Mouse (Mus musculus): ENCODE measurements around the gene Nprl3. TPM values are rescaled to one million over a fixed set of nuclear protein-coding genes. Genes with fewer than 3 reads are reported as not detected.
A peak's percentile ranks its signal among the peaks of the same experiment; 100 is the strongest.

The Nprl3 gene
- total and polyA plus RNA-seq, 2 experiments from 2014 or later = 29.9 to 64.1 TPM

- H3K9me3 ChIP-seq (replicated peaks; ENCODE audit: control insufficient read depth, low read length) = no peaks in the 10 kb centered on the region
- no peaks in the 10 kb centered on the region for H3K36me3 ChIP-seq (replicated peaks; ENCODE audit: control insufficient read depth, insufficient read depth, low read length)
- TF ChIP-seq CTCF (IDR thresholded peaks at IDR 0.05; ENCODE audit: low read depth) = no peak
- TF ChIP-seq EP300 (IDR thresholded peaks at IDR 0.05; ENCODE audit: low read depth) = no peak
- no peak for ATAC-seq (ENCODE audit: insufficient read depth, low read depth)
- H3K27ac ChIP-seq (ENCODE audit: low read depth) = no peak overlapping the region
- WGBS = 42% methylated on average over 4 of the region's 4 CpGs
- H3K9ac ChIP-seq (replicated peaks; ENCODE audit: low read depth, low read length) = no peak overlapping the region
- H3K4me2 ChIP-seq (ENCODE audit: low read depth, low read length) = no peak overlapping the region
- H3K27me3 ChIP-seq (ENCODE audit: control insufficient read depth, insufficient read depth, low read length) = 0 out of 2 replicates have a peak, but pooled peaks cover 7% of the 10 kb centered on the region
- peaks cover 4% of the 10 kb centered on the region; the same call in 1 of the 2 replicates for H3K4me1 ChIP-seq (ENCODE audit: control insufficient read depth, insufficient read depth)
- no peak for DNase-seq (ENCODE audit: low spot score)
- H3K4me3 ChIP-seq (ENCODE audit: low read depth, low read length) = no peak overlapping the region
Observed at GRCm38 (mm10) chr11:32271178-32271577, 3.7 kb upstream of the Nprl3 start.

- H3K36me3 ChIP-seq (replicated peaks; ENCODE audit: control insufficient read depth, insufficient read depth, low read length) = no peaks in the 10 kb centered on the region
- ATAC-seq (ENCODE audit: insufficient read depth, low read depth) (no peak), DNase-seq (ENCODE audit: low spot score) (no peak)
- H3K9me3 ChIP-seq (replicated peaks; ENCODE audit: control insufficient read depth, low read length) = no peaks in the 10 kb centered on the region
- H3K9ac ChIP-seq (replicated peaks; ENCODE audit: low read depth, low read length) = no peak overlapping the region
- WGBS = 50% methylated on average over 5 of the region's 5 CpGs
- no peak overlapping the region for H3K4me2 ChIP-seq (ENCODE audit: low read depth, low read length)
- TF ChIP-seq CTCF (IDR thresholded peaks at IDR 0.05; ENCODE audit: low read depth) (no peak), EP300 (IDR thresholded peaks at IDR 0.05; ENCODE audit: low read depth) (no peak)
- no peak overlapping the region for H3K27ac ChIP-seq (ENCODE audit: low read depth)
- H3K4me1 ChIP-seq (ENCODE audit: control insufficient read depth, insufficient read depth) = peaks cover 4% of the 10 kb centered on the region; the same call in 1 of the 2 replicates
- no peak overlapping the region for H3K4me3 ChIP-seq (ENCODE audit: low read depth, low read length)
- no peaks in the 10 kb centered on the region for H3K27me3 ChIP-seq (ENCODE audit: control insufficient read depth, insufficient read depth, low read length)
Observed at GRCm38 (mm10) chr11:32268952-32269351, 1.4 kb upstream of the Nprl3 start.

GRCm38 (mm10) chr11:32267964-32268363 is 457 bp upstream of the Nprl3 start:
- peak overlapping the region; percentile 91 for H3K27ac ChIP-seq (ENCODE audit: low read depth)
- peak overlapping the region; percentile 92; the same call in 1 of the 2 replicates for H3K9ac ChIP-seq (replicated peaks; ENCODE audit: low read depth, low read length)
- H3K4me3 ChIP-seq (ENCODE audit: low read depth, low read length) = peak overlapping the region; percentile 87
- ATAC-seq (ENCODE audit: insufficient read depth, low read depth) (no peak), DNase-seq (ENCODE audit: low spot score) (no peak)
- no peaks in the 10 kb centered on the region for H3K9me3 ChIP-seq (replicated peaks; ENCODE audit: control insufficient read depth, low read length)
- 17% methylated on average over 5 of the region's 5 CpGs for WGBS
- no peak for TF ChIP-seq CTCF (IDR thresholded peaks at IDR 0.05; ENCODE audit: low read depth)
- no peak for TF ChIP-seq EP300 (IDR thresholded peaks at IDR 0.05; ENCODE audit: low read depth)
- H3K4me1 ChIP-seq (ENCODE audit: control insufficient read depth, insufficient read depth) = peaks cover 4% of the 10 kb centered on the region; the same call in 1 of the 2 replicates
- no peaks in the 10 kb centered on the region for H3K36me3 ChIP-seq (replicated peaks; ENCODE audit: control insufficient read depth, insufficient read depth, low read length)
- H3K4me2 ChIP-seq (ENCODE audit: low read depth, low read length) = peak overlapping the region; percentile 79
- no peaks in the 10 kb centered on the region for H3K27me3 ChIP-seq (ENCODE audit: control insufficient read depth, insufficient read depth, low read length)

DNA sequence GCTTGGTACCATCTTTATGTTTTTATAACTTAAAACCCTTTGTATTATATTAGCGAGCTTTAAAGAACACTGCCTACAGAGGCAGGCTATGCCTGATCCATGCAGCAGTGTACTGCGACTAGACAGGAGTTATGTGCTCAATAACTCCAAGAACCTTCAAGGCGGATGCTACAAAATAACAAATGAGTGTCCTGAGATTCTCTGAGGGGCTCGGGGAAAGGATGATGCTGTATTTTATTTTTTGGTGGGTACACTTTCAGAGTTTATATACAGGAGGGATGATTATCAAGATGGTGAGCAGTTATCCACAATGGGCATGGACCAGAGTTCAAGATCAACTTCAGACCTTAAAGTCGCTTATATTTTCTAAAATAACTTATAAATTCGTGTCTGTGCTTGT is 731 bp downstream of the Nprl3 start:
- Histone ChIP-seq H3K4me3 (ENCODE audit: low read depth, low read length) (peak overlapping the region; percentile 87), H3K27me3 (ENCODE audit: control insufficient read depth, insufficient read depth, low read length) (no peaks in the 10 kb centered on the region), H3K4me2 (ENCODE audit: low read depth, low read length) (peak overlapping the region; percentile 79), H3K4me1 (ENCODE audit: control insufficient read depth, insufficient read depth) (peaks cover 4% of the 10 kb centered on the region; the same call in 1 of the 2 replicates), H3K27ac (ENCODE audit: low read depth) (peak overlapping the region; percentile 91), H3K36me3 (replicated peaks; ENCODE audit: control insufficient read depth, insufficient read depth, low read length) (0 out of 2 replicates have a peak, but pooled peaks cover 10% of the 10 kb centered on the region), H3K9me3 (replicated peaks; ENCODE audit: control insufficient read depth, low read length) (no peaks in the 10 kb centered on the region), H3K9ac (replicated peaks; ENCODE audit: low read depth, low read length) (peak overlapping the region; percentile 92)
- no peak for DNase-seq (ENCODE audit: low spot score)
- TF ChIP-seq EP300 (IDR thresholded peaks at IDR 0.05; ENCODE audit: low read depth) (no peak), CTCF (IDR thresholded peaks at IDR 0.05; ENCODE audit: low read depth) (no peak)
- ATAC-seq (ENCODE audit: insufficient read depth, low read depth) = no peak
- WGBS = 22% methylated on average over 6 of the region's 6 CpGs

DNA sequence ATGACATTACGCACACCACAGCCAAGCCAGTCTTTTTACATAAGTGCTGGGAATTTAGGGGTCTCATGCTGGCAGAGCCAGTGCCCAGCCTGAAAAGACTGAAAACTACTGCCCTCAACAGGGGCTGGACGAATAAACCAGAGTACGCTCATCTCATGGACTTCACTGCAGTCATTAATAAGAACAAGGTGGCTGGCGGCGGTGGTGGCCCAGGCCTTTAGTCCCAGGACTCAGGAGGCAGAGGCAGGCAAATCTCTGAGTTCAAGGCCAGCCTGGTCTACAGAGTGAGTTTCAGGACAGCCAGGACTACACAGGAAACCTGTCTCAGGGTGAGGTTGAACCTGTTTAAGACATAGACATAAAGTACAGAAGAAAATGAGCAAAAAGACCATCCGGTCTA is 1.3 kb downstream of the Nprl3 start:
- peaks cover 13% of the 10 kb centered on the region; the same call in 1 of the 2 replicates for H3K36me3 ChIP-seq (replicated peaks; ENCODE audit: control insufficient read depth, insufficient read depth, low read length)
- H3K9ac ChIP-seq (replicated peaks; ENCODE audit: low read depth, low read length) = no peak overlapping the region
- peaks cover 4% of the 10 kb centered on the region; the same call in 1 of the 2 replicates for H3K4me1 ChIP-seq (ENCODE audit: control insufficient read depth, insufficient read depth)
- no peak overlapping the region for H3K4me2 ChIP-seq (ENCODE audit: low read depth, low read length)
- H3K4me3 ChIP-seq (ENCODE audit: low read depth, low read length) = no peak overlapping the region
- ATAC-seq (ENCODE audit: insufficient read depth, low read depth) = no peak
- 91% methylated on average over 6 of the region's 6 CpGs for WGBS
- no peak overlapping the region for H3K27ac ChIP-seq (ENCODE audit: low read depth)
- H3K9me3 ChIP-seq (replicated peaks; ENCODE audit: control insufficient read depth, low read length) = no peaks in the 10 kb centered on the region
- H3K27me3 ChIP-seq (ENCODE audit: control insufficient read depth, insufficient read depth, low read length) = no peaks in the 10 kb centered on the region
- TF ChIP-seq EP300 (IDR thresholded peaks at IDR 0.05; ENCODE audit: low read depth) = no peak
- no peak for TF ChIP-seq CTCF (IDR thresholded peaks at IDR 0.05; ENCODE audit: low read depth)
- no peak for DNase-seq (ENCODE audit: low spot score)
